Mouse (Mus musculus): Measurements from ENCODE around the gene Fam57a. TPM values are rescaled to one million over a fixed set of nuclear protein-coding genes. Genes with fewer than 3 reads are reported as not detected.

Gene Fam57a
- polyA plus RNA-seq, 1 experiment from 2014 or later: 33.6 TPM

- Histone ChIP-seq H3K36me3 (peaks cover 93% of the 10 kb centered on the region), H3K4me1 (replicated peaks) (no peaks in the 10 kb centered on the region), H3K27me3 (ENCODE audit: insufficient read depth, poor library complexity, severe bottlenecking) (no peaks in the 10 kb centered on the region), H3K9me3 (no peaks in the 10 kb centered on the region), H3K27ac (no peak overlapping the region), H3K4me3 (no peak overlapping the region)
- 88% methylated on average over 3 of the region's 3 CpGs for WGBS
- no peak for DNase-seq (ENCODE audit: low spot score)
Measured at GRCm38 (mm10) chr11:76236136-76236535, 56.7 kb downstream of the Fam57a start.

DNA sequence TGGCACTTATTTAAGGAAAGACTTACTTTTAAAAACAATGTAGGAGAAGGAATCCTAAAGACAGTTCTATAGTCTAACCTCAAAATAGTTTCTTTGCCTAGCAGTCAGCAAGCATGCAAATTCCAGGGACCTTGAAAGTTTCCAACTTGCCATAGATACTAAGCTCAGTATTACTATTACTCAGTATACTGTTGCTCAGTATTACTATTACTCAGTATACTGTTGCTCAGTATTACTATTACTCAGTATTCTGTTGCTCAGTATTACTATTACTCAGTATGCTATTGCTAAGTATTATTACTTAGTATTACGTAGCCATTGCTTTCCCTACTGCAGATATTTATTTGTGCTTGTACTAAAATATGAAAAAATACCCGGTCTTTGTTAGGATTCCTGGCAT lies 60.3 kb downstream of the Fam57a start:
- Histone ChIP-seq H3K9me3 (no peaks in the 10 kb centered on the region), H3K36me3 (peaks cover 60% of the 10 kb centered on the region), H3K27me3 (ENCODE audit: insufficient read depth, poor library complexity, severe bottlenecking) (no peaks in the 10 kb centered on the region), H3K4me1 (replicated peaks) (peaks cover 19% of the 10 kb centered on the region), H3K27ac (no peak overlapping the region), H3K4me3 (no peak overlapping the region)
- WGBS: 94% methylated on average over 2 of the region's 2 CpGs
- no peak for DNase-seq (ENCODE audit: low spot score)

DNA sequence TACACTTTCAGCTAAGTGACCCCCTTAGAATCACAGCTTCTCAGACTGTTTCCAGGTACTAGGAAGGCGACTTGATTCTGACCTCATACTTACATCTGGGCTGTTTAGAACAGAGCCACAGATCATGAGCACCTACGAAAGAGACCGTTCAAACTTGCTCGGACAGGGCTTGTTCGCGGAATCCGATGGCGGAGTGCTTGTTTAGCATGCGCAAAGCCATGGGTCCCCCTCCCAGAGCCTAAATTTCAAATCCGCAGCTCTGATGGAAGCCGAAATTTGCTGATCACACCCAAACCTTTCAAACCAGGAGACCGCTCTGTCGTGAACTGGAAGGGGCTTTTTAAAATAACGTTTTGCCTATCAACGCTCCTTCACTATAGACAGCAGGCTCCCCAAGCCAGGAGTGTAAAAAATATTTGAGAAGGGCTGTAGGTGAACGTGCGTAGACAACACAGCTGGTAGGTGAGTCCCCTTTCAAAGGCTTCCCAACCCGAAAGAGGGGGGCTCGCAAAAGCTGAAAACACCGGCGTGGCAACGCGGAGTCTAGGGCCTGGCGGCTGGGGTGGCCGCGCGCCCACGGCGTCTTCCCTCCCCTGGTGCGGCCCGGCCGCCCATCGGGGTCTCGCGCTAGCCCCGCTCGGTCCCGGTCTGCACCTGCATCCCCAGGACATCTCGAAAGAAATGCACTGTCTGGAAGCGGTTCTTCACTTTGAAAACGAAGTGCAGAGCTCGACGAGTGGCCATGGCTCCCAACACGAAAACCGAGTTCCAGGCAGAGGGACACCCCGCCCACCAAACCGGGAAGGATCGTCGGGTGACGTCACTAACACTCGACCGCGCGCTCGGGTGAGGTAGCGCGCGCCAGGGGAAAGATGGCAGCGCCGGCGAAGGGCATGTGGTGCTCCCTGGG lies 63.7 kb downstream of the Fam57a start, which contains the start of the genes Mrm3 and Glod4:
Mrm3 (plus strand) TSS at position 815 of the 910 bp plus-strand sequence.
Glod4 (minus strand) TSS at position 825 of the 910 bp plus-strand sequence.
- Histone ChIP-seq H3K9me3 (no peaks in the 10 kb centered on the region), H3K27me3 (ENCODE audit: insufficient read depth, poor library complexity, severe bottlenecking) (no peaks in the 10 kb centered on the region), H3K27ac (peak within 1 kb of the TSS; percentile 89), H3K36me3 (peaks cover 42% of the 10 kb centered on the region), H3K4me1 (replicated peaks) (peaks cover 26% of the 10 kb centered on the region), H3K4me3 (peak within 1 kb of the TSS; percentile 94)
- WGBS: under 1% methylated on average over 61 of the region's 61 CpGs
- DNase-seq (ENCODE audit: low spot score): peak; percentile 93

- no peaks in the 10 kb centered on the region for H3K27me3 ChIP-seq (ENCODE audit: insufficient read depth, poor library complexity, severe bottlenecking)
- peaks cover 26% of the 10 kb centered on the region for H3K4me1 ChIP-seq (replicated peaks)
- peak overlapping the region; percentile 94 for H3K4me3 ChIP-seq
- H3K9me3 ChIP-seq: no peaks in the 10 kb centered on the region
- peak overlapping the region; percentile 89 for H3K27ac ChIP-seq
- DNase-seq (ENCODE audit: low spot score): no peak
- peaks cover 41% of the 10 kb centered on the region for H3K36me3 ChIP-seq
- 4% methylated on average over 34 of the region's 34 CpGs for WGBS
Measured at GRCm38 (mm10) chr11:76243811-76244546, 64.5 kb downstream of the Fam57a start.

DNA sequence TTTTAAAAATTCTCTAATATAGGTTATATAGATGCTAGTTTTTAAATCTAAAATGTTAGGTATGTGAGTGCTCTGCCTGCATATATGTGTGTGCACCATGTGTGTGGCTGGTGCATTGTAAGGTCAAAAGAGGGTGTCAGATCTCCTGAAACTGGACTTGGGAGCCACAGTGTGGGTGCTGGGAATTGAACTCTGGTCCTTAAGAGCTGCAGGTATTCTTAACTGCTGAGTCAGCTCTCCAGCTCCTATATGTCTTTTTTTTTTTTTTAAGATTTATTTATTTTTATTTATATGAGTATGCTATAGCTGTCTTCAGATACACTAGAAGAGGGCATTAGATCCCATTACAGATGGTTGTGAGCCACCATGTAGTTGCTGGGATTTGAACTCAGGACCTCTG lies 67.0 kb downstream of the Fam57a start:
- Histone ChIP-seq H3K36me3 (peaks cover 44% of the 10 kb centered on the region), H3K27me3 (ENCODE audit: insufficient read depth, poor library complexity, severe bottlenecking) (no peaks in the 10 kb centered on the region), H3K4me1 (replicated peaks) (peaks cover 26% of the 10 kb centered on the region)

GRCm38 (mm10) chr11:76247239-76247638 lies 67.8 kb downstream of the Fam57a start:
- H3K27ac ChIP-seq: no peak overlapping the region
- no peak overlapping the region for H3K4me3 ChIP-seq
- 51% methylated on average over 2 of the region's 2 CpGs for WGBS
- peaks cover 44% of the 10 kb centered on the region for H3K36me3 ChIP-seq
- H3K27me3 ChIP-seq (ENCODE audit: insufficient read depth, poor library complexity, severe bottlenecking): no peaks in the 10 kb centered on the region
- H3K4me1 ChIP-seq (replicated peaks): peaks cover 25% of the 10 kb centered on the region
- DNase-seq (ENCODE audit: low spot score): no peak
- no peaks in the 10 kb centered on the region for H3K9me3 ChIP-seq

More for the DNA sequence above, 67.0 kb downstream of the Fam57a start:
- no peaks in the 10 kb centered on the region for H3K9me3 ChIP-seq
- no peak overlapping the region for H3K27ac ChIP-seq
- no peak for DNase-seq (ENCODE audit: low spot score)
- H3K4me3 ChIP-seq: no peak overlapping the region

- Histone ChIP-seq H3K9me3 (no peaks in the 10 kb centered on the region), H3K4me1 (replicated peaks) (peaks cover 26% of the 10 kb centered on the region), H3K27me3 (ENCODE audit: insufficient read depth, poor library complexity, severe bottlenecking) (no peaks in the 10 kb centered on the region), H3K4me3 (no peak overlapping the region), H3K27ac (no peak overlapping the region), H3K36me3 (peaks cover 43% of the 10 kb centered on the region)
- no peak for DNase-seq (ENCODE audit: low spot score)
- 63% methylated on average over 3 of the region's 3 CpGs for WGBS
Measured at GRCm38 (mm10) chr11:76252036-76252435, 72.6 kb downstream of the Fam57a start.

GRCm38 (mm10) chr11:76253145-76253917 lies 73.9 kb downstream of the Fam57a start:
- DNase-seq (ENCODE audit: low spot score): peak; percentile 88
- no peaks in the 10 kb centered on the region for H3K27me3 ChIP-seq (ENCODE audit: insufficient read depth, poor library complexity, severe bottlenecking)
- no peak overlapping the region for H3K27ac ChIP-seq
- H3K4me1 ChIP-seq (replicated peaks): peaks cover 34% of the 10 kb centered on the region
- H3K4me3 ChIP-seq: no peak overlapping the region
- WGBS: 51% methylated on average over 5 of the region's 5 CpGs
- H3K9me3 ChIP-seq: no peaks in the 10 kb centered on the region
- peaks cover 47% of the 10 kb centered on the region for H3K36me3 ChIP-seq

- Histone ChIP-seq H3K4me1 (replicated peaks) (peaks cover 39% of the 10 kb centered on the region), H3K4me3 (no peak overlapping the region), H3K27ac (0 out of 2 replicates have a peak overlapping the region, but pooled peaks have one; percentile 17), H3K27me3 (ENCODE audit: insufficient read depth, poor library complexity, severe bottlenecking) (no peaks in the 10 kb centered on the region), H3K36me3 (peaks cover 45% of the 10 kb centered on the region), H3K9me3 (no peaks in the 10 kb centered on the region)
- DNase-seq (ENCODE audit: low spot score): no peak
- WGBS: 82% methylated on average over 4 of the region's 4 CpGs
Measured at GRCm38 (mm10) chr11:76253918-76254264, 74.4 kb downstream of the Fam57a start.

DNA sequence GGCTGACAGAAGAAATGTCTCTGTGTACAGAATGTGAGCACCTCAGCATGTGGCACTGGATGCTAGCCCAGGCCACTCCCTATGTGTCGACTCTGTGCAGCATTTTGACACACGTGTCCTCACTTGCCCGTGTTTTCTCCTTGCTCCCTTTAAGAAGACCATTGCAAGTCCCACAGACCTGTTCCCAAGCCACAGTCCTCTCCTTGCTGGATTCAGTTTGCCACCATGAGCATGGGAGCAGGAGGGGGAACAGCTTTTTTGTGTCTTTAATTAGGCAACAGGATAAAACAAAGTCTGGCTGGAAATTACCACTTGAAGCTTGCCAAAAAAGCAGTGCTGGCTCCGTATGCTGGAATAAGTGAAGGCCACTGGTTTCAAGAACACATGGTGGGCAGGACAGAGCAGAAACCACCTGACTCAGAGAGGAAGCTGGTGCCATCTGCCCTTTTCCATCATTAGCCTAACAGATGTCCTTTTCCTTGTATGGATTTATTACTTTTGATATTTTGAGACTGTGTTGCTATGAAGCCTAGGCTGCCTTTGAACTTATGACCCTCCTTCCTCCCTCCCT lies 76.0 kb downstream of the Fam57a start:
- peaks cover 35% of the 10 kb centered on the region for H3K36me3 ChIP-seq
- DNase-seq (ENCODE audit: low spot score): no peak
- no peak overlapping the region for H3K27ac ChIP-seq
- H3K4me1 ChIP-seq (replicated peaks): peaks cover 55% of the 10 kb centered on the region
- no peaks in the 10 kb centered on the region for H3K9me3 ChIP-seq
- H3K27me3 ChIP-seq (ENCODE audit: insufficient read depth, poor library complexity, severe bottlenecking): no peaks in the 10 kb centered on the region
- H3K4me3 ChIP-seq: no peak overlapping the region
- WGBS: 78% methylated on average over 4 of the region's 4 CpGs

- Histone ChIP-seq H3K4me1 (replicated peaks) (peaks cover 61% of the 10 kb centered on the region), H3K36me3 (peaks cover 35% of the 10 kb centered on the region), H3K4me3 (no peak overlapping the region), H3K27ac (peak overlapping the region; percentile 62), H3K9me3 (no peaks in the 10 kb centered on the region), H3K27me3 (ENCODE audit: insufficient read depth, poor library complexity, severe bottlenecking) (no peaks in the 10 kb centered on the region)
- whole genome bisulfite sequencing: 46% methylated on average over 5 of the region's 5 CpGs
- DNase-seq (ENCODE audit: low spot score): no peak
Measured at GRCm38 (mm10) chr11:76256129-76256528, 76.7 kb downstream of the Fam57a start.

DNA sequence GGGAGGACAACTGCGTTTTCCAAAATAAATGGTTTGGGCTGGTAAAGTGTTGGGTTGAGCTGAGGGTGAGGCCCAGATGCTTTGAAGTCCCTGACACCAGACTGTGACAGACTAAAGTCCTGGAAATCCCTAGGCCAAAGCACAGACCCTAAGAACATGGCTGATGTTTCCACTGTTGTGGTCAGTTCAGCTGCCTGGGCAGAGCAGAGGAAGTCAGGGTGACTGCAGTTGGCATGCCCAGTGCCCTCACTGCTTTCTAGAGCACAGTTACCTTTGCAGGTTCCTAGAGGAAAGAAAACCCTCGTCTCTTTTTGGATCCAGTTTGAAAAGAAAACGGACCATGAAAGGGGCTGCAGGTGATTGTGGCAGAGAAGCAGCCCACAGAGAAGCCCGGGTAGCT lies 77.9 kb downstream of the Fam57a start:
- no peak for DNase-seq (ENCODE audit: low spot score)
- Histone ChIP-seq H3K36me3 (peaks cover 34% of the 10 kb centered on the region), H3K9me3 (no peaks in the 10 kb centered on the region), H3K27ac (0 out of 2 replicates have a peak overlapping the region, but pooled peaks have one; percentile 62), H3K4me1 (replicated peaks) (peaks cover 74% of the 10 kb centered on the region), H3K27me3 (ENCODE audit: insufficient read depth, poor library complexity, severe bottlenecking) (no peaks in the 10 kb centered on the region; the same call in 1 of the 2 replicates), H3K4me3 (no peak overlapping the region)
- WGBS: 78% methylated on average over 4 of the region's 4 CpGs
